Mouse (Mus musculus) limb, embryonic 14.5 days (tissue): ENCODE measurements at regions not wholly inside any gene's neighbourhood (a gene's known extent, or its start where the extent isn't known, plus 50 kb on each side); places are given as distances from the start of the nearest gene placed in this dataset.

ENCODE experiments used
- ATAC-seq: fragments of 200-750 bp; cut with Nextera tagmentation; 2 replicates; pipeline ENCODE4 v1.8.0; 2017; ENCODE audit warnings: low read depth, moderate number of reproducible peaks, moderate TSS enrichment; ENCODE audit not compliant: low FRiP score
- DNase-seq: peaks from one replicate; pipeline ENCODE4 v3.0.0-alpha.2; 2015; ENCODE audit warnings: low spot score
- H3K27ac ChIP-seq: fragments of 300-500 bp; sonication (generic); replicated peaks from 2 replicates; pipeline ENCODE4 v1.5.1; 2014; ENCODE audit warnings: low read depth, mild to moderate bottlenecking, low read length, moderate library complexity, mixed read lengths
- H3K27me3 ChIP-seq: fragments of 300-500 bp; sonication (generic); 2 replicates; pipeline ENCODE4 v1.6.1; 2014; ENCODE audit warnings: low read length, mixed read lengths; ENCODE audit not compliant: control insufficient read depth, insufficient read depth
- H3K36me3 ChIP-seq: fragments of 300-500 bp; sonication (generic); 2 replicates; pipeline ENCODE4 v1.6.1; 2014; ENCODE audit warnings: mild to moderate bottlenecking, low read length, moderate library complexity, mixed read lengths; ENCODE audit not compliant: control insufficient read depth, insufficient read depth
- H3K4me1 ChIP-seq: fragments of 300-500 bp; sonication (generic); 2 replicates; pipeline ENCODE4 v1.6.1; 2014; ENCODE audit warnings: antibody characterized with exemption, low read length, mixed read lengths; ENCODE audit not compliant: control insufficient read depth, insufficient read depth
- H3K4me2 ChIP-seq: fragments of 300-500 bp; sonication (generic); replicated peaks from 2 replicates; pipeline ENCODE4 v1.6.1; 2014; ENCODE audit warnings: low read depth, mild to moderate bottlenecking, low read length, moderate library complexity; ENCODE audit not compliant: severe bottlenecking
- H3K4me3 ChIP-seq: fragments of 300-500 bp; sonication (generic); replicated peaks from 2 replicates; pipeline ENCODE4 v1.5.1; 2014; ENCODE audit warnings: low read length
- H3K9ac ChIP-seq: fragments of 300-500 bp; sonication (generic); 2 replicates; pipeline ENCODE4 v1.6.1; 2014; ENCODE audit warnings: mild to moderate bottlenecking, low read depth, low read length, moderate library complexity; ENCODE audit not compliant: severe bottlenecking
- H3K9me3 ChIP-seq: fragments of 300-500 bp; sonication (generic); 2 replicates; pipeline ENCODE4 v1.6.1; 2016; ENCODE audit warnings: low read length; ENCODE audit not compliant: control insufficient read depth
- POLR2A ChIP-seq: fragments of 200-500 bp; IDR thresholded peaks from 2 replicates; pipeline ENCODE4 v1.8.0; 2012; ENCODE audit warnings: inconsistent platforms, mild to moderate bottlenecking, moderate library complexity, borderline replicate concordance; ENCODE audit not compliant: insufficient read depth, insufficient read length; ENCODE audit errors: extremely low read depth
- WGBS: fragments of 180-500 bp; shearing (Covaris S2); extraction: QIAGEN DNeasy Blood & Tissue Kit; methylation state at CpG from one replicate; pipeline ENCODE4 v1.1.7; 2014; 5-methylcytosine and 5-hydroxymethylcytosine counted together

GRCm38 (mm10) chr4:12784068-12784467 is 612.3 kb upstream of the Fam92a start:
- no peak for TF ChIP-seq POLR2A
- ATAC-seq (no peak), DNase-seq (no peak)
- H3K4me1 ChIP-seq, result peaks cover 16% of the 10 kb centered on the region; the same call in 1 of the 2 replicates
- no peak overlapping the region for H3K27ac ChIP-seq
- H3K9ac ChIP-seq, result no peak overlapping the region
- 87% methylated on average over 11 of the region's 11 CpGs for WGBS
- no peak overlapping the region for H3K4me2 ChIP-seq
- no peak overlapping the region for H3K4me3 ChIP-seq
- H3K36me3 ChIP-seq, result no peaks in the 10 kb centered on the region
- H3K9me3 ChIP-seq, result no peaks in the 10 kb centered on the region
- H3K27me3 ChIP-seq, result no peaks in the 10 kb centered on the region

DNA sequence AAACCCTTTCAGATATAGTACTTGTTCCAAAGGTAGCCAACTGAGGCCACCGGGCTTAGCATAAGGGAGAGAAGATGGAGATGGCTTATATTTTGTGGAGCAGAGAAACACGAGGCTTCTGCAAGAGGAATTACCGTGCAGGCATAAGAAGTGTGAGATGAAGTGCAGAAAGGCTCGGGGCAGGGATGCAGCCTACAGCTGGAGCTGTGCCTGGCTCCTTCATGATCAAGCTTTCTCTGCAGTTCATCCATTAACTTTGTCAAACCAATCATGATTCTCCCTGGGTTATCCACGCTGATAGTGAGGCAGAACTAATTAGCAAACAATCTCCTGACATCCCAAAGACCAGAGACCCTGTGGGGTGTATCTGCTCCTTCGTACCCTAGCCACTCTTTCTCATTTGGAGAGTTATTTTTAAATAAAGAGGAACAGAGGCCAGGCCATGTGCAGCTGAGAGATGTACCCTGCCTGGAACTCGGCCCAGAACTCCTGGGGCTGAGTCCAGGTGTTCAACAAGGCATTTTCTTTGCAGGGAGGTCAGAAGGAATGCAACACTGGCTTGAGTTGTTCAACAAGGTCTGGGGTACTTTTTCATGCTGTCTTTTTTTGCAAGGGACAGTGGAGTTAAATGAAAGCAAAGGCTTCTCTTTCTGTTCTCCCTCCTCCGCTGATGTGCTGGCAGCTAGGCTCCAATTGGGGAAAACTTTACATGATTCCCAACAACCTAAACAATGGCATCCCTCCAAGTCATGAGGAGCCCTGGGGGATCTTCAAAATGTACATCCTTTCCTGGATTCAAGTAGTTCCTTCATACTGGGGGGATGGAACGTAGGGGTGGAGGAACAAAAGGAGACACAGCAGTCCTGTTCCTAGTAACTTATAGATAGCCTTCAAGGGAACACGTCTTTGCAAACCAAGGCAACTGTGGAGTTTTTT is 610.4 kb upstream of the Fam92a start:
- H3K36me3 ChIP-seq, result no peaks in the 10 kb centered on the region
- DNase-seq, result peak; percentile 55
- 44% methylated on average over 10 of the region's 10 CpGs for WGBS
- peak overlapping the region; percentile 14; the same call in 1 of the 2 replicates for H3K27ac ChIP-seq
- H3K9ac ChIP-seq, result no peak overlapping the region
- no peak for TF ChIP-seq POLR2A
- no peaks in the 10 kb centered on the region for H3K27me3 ChIP-seq
- peaks cover 16% of the 10 kb centered on the region; the same call in 1 of the 2 replicates for H3K4me1 ChIP-seq
- H3K4me2 ChIP-seq, result no peak overlapping the region
- H3K4me3 ChIP-seq, result no peak overlapping the region
- ATAC-seq, result peak; percentile 63
- no peaks in the 10 kb centered on the region for H3K9me3 ChIP-seq

GRCm38 (mm10) chr4:12780254-12780653 is 608.4 kb upstream of the Fam92a start:
- no peaks in the 10 kb centered on the region for H3K36me3 ChIP-seq
- no peak overlapping the region for H3K4me2 ChIP-seq
- no peak overlapping the region for H3K27ac ChIP-seq
- no peaks in the 10 kb centered on the region for H3K27me3 ChIP-seq
- no peak for TF ChIP-seq POLR2A
- 97% methylated on average over 2 of the region's 2 CpGs for WGBS
- ATAC-seq (no peak), DNase-seq (no peak)
- H3K4me3 ChIP-seq, result no peak overlapping the region
- H3K9me3 ChIP-seq, result no peaks in the 10 kb centered on the region
- no peak overlapping the region for H3K9ac ChIP-seq
- peaks cover 12% of the 10 kb centered on the region; the same call in 1 of the 2 replicates for H3K4me1 ChIP-seq

DNA sequence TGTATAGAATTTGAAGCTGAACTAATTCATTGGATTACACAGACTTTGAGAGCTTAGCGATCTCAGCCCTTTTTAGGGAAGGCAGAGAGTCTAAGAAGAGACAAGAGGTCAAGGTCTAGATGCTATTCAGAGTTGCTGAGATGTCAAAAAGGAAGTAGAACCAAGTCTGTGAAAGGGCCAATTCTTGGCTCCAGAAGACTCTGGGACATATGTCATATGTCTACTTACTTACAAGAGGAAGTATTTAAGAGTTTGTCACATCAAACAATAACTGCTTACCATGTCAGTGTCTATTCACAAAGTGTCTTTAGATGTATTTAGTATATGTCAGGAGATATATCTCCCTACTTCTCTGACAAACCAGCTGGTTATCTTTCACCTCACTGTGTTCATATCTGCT is 607.4 kb upstream of the Fam92a start:
- Histone ChIP-seq H3K27ac (no peak overlapping the region), H3K4me2 (no peak overlapping the region), H3K27me3 (no peaks in the 10 kb centered on the region), H3K36me3 (no peaks in the 10 kb centered on the region), H3K4me3 (no peak overlapping the region), H3K9me3 (no peaks in the 10 kb centered on the region), H3K4me1 (peaks cover 12% of the 10 kb centered on the region; the same call in 1 of the 2 replicates), H3K9ac (no peak overlapping the region)
- DNase-seq (no peak), ATAC-seq (no peak)
- 95% methylated on average over 1 of the region's 1 CpGs for WGBS
- no peak for TF ChIP-seq POLR2A

DNA sequence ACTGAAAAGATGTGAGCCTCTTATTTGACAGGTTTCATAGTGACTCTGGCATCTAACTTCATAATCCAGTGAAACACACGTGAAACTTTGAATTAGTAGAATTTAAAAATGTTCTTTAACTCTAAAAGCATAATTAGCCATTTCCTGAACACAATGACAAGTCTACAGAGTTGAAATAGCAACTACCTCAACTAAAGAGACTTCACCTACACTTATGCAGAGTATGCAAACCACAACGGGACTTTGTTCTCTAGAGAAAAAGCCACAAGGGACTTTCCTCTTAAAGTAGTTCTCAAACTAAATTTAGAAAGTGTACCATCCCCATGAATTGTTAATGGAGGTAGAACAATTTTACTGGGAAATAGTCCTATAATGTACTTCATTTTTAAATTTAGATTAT is 606.3 kb upstream of the Fam92a start:
- no peak overlapping the region for H3K4me2 ChIP-seq
- no peak for TF ChIP-seq POLR2A
- H3K36me3 ChIP-seq, result no peaks in the 10 kb centered on the region
- DNase-seq, result no peak
- no peak overlapping the region for H3K4me3 ChIP-seq
- H3K9ac ChIP-seq, result no peak overlapping the region
- ATAC-seq, result no peak
- H3K27me3 ChIP-seq, result no peaks in the 10 kb centered on the region
- H3K4me1 ChIP-seq, result peaks cover 12% of the 10 kb centered on the region; the same call in 1 of the 2 replicates
- whole genome bisulfite sequencing, result 67% methylated on average over 2 of the region's 2 CpGs
- no peaks in the 10 kb centered on the region for H3K9me3 ChIP-seq
- H3K27ac ChIP-seq, result no peak overlapping the region
